Mouse (Mus musculus) stomach, postnatal 0 days (tissue): ENCODE measurements around the gene Tmem38b. TPM values are rescaled to one million over a fixed set of nuclear protein-coding genes. Genes with fewer than 3 reads are reported as not detected.

Experiments
- ATAC-seq: fragments of 200-750 bp; cut with Nextera tagmentation; 2 replicates; pipeline ENCODE4 v1.8.0; 2017; ENCODE audit not compliant: low FRiP score, low TSS enrichment
- DNase-seq: peaks from one replicate; pipeline ENCODE4 v3.0.0-alpha.2; 2016; ENCODE audit warnings: low spot score
- H3K27ac ChIP-seq: fragments of 300-500 bp; sonication (generic); replicated peaks from 2 replicates; pipeline ENCODE4 v1.5.1; 2014; ENCODE audit warnings: mild to moderate bottlenecking, control low read depth
- H3K27me3 ChIP-seq: fragments of 300-500 bp; sonication (generic); 2 replicates; pipeline ENCODE4 v1.6.1; 2014; ENCODE audit warnings: low read length; ENCODE audit not compliant: control insufficient read depth, insufficient read depth
- H3K36me3 ChIP-seq: fragments of 300-500 bp; sonication (generic); 2 replicates; pipeline ENCODE4 v1.6.1; 2014; ENCODE audit warnings: low read length, mixed read lengths; ENCODE audit not compliant: control insufficient read depth, insufficient read depth
- H3K4me1 ChIP-seq: fragments of 300-500 bp; sonication (generic); replicated peaks from 2 replicates; pipeline ENCODE4 v1.6.1; 2014; ENCODE audit warnings: antibody characterized with exemption; ENCODE audit not compliant: control insufficient read depth, insufficient read depth
- H3K4me2 ChIP-seq: fragments of 300-500 bp; sonication (generic); replicated peaks from 2 replicates; pipeline ENCODE4 v1.6.1; 2014; ENCODE audit warnings: low read depth, mild to moderate bottlenecking, control low read depth, moderate library complexity
- H3K4me3 ChIP-seq: fragments of 300-500 bp; sonication (generic); 2 replicates; pipeline ENCODE4 v1.5.1; 2014; ENCODE audit warnings: low read depth, low read length, control low read depth
- H3K9ac ChIP-seq: fragments of 300-500 bp; sonication (generic); 2 replicates; pipeline ENCODE4 v1.6.1; 2014; ENCODE audit warnings: mild to moderate bottlenecking, low read length, control low read depth, mixed read lengths
- H3K9me3 ChIP-seq: fragments of 300-500 bp; sonication (generic); 2 replicates; pipeline ENCODE4 v1.6.1; 2016; ENCODE audit warnings: low read length; ENCODE audit not compliant: control insufficient read depth
- CTCF ChIP-seq: IDR thresholded peaks from 2 replicates; pipeline ENCODE4 v1.5.1; 2016; ENCODE audit warnings: antibody characterized with exemption, low read depth, mild to moderate bottlenecking, moderate library complexity
- EP300 ChIP-seq: optimal IDR thresholded peaks from 2 replicates; pipeline ENCODE3; 2016; ENCODE audit warnings: antibody characterized with exemption
- WGBS: fragments of 180-500 bp; shearing (Covaris S2); extraction: QIAGEN DNeasy Blood & Tissue Kit; methylation state at CpG from one replicate; pipeline ENCODE4 v1.1.7; 2014; 5-methylcytosine and 5-hydroxymethylcytosine counted together
- polyA plus RNA-seq: library from polyadenylated mRNA; unstranded; fragments of >200 nt; fragmentation: Nextera tagmentation; extraction: Ambion mirVana; gene quantifications from 2 replicates; pipeline ENCODE4 v1.2.1, GENCODE M21; 2015

Tmem38b gene
- polyA plus RNA-seq, 1 experiment from 2014 or later, result 10.5 TPM

DNA sequence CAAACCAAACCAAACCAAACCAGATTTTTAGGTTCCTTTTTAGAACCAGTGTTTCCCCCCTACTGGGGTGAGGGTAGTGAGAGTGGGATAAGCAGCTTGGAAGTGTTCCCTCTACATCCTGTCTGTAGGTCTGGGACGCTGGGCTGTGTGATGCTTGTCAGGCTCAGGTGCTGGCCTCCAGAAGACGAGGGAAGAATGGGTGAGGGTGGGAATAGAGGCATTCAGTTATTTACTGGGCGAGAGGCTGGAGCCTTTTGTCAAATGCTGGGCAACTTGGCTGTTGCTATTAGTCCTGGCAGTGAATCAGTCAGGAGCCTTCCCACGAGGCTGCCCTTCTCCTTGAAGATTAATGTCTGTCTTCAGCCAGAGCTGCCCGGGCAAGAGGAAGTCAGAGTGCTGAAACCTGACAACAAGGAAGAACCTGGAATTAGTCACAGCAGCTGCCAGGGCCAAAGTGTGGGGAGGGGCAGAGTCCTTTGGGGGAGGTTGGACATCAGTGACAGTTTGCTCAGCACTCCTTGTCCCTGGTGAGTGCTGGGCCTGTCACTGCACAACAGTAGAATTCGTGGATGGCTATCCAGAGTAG lies 74.6 kb downstream of the Tmem38b start:
- no peak overlapping the region for H3K4me2 ChIP-seq
- H3K36me3 ChIP-seq, result no peaks in the 10 kb centered on the region
- H3K9ac ChIP-seq, result no peak overlapping the region
- no peak overlapping the region for H3K27ac ChIP-seq
- no peaks in the 10 kb centered on the region for H3K9me3 ChIP-seq
- no peaks in the 10 kb centered on the region for H3K27me3 ChIP-seq
- WGBS, result 30% methylated on average over 6 of the region's 6 CpGs
- H3K4me3 ChIP-seq, result no peak overlapping the region
- no peaks in the 10 kb centered on the region for H3K4me1 ChIP-seq
- DNase-seq, result no peak
- TF ChIP-seq EP300 (no peak), CTCF (no peak)
- ATAC-seq, result no peak

DNA sequence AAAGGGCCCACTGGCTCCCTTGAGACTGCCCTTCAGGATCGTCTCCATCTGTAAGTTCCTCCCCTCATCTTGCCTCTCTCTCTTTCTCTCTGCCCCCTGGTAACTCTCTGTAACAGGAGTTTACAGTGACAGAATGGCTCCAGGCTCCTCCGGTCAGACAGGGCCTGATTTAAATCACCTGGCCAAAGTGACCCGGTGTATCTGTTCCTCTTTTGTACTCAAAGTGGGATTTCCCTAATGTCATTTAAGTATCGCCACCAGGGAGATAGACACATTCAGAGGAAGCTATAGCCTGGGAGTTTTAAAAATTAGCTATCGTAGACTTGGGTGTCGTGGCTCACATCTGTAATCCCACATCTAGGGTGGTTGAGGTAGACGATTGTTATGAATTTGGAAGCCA lies 78.5 kb downstream of the Tmem38b start:
- no peak overlapping the region for H3K4me2 ChIP-seq
- no peaks in the 10 kb centered on the region for H3K36me3 ChIP-seq
- H3K9me3 ChIP-seq, result no peaks in the 10 kb centered on the region
- no peak overlapping the region for H3K9ac ChIP-seq
- WGBS, result 84% methylated on average over 7 of the region's 7 CpGs
- H3K4me3 ChIP-seq, result no peak overlapping the region
- no peak overlapping the region for H3K27ac ChIP-seq
- TF ChIP-seq CTCF, result no peak
- no peak for TF ChIP-seq EP300
- H3K4me1 ChIP-seq, result no peaks in the 10 kb centered on the region
- DNase-seq (no peak), ATAC-seq (no peak)
- H3K27me3 ChIP-seq, result no peaks in the 10 kb centered on the region

DNA sequence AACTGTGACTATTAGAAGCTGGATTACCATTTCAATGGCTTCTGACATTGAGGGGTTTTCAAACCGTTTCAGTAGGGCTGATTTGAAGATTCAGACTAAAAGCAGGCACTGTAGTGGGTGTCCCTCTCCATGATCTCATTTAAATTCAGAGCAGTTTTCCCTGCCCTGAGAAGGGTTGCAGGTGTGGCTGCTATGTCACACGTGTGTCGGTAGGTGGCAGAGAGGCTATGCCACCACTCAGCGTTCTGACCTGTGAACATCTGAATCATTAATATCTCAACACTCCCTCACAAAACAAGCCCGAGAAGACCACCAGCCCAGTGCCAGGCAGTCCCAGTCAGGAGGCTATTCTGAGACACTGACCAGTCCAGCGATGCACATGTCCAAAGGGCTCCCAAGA lies 79.7 kb downstream of the Tmem38b start:
- H3K9me3 ChIP-seq, result no peaks in the 10 kb centered on the region
- no peaks in the 10 kb centered on the region for H3K36me3 ChIP-seq
- 38% methylated on average over 6 of the region's 6 CpGs for WGBS

DNA sequence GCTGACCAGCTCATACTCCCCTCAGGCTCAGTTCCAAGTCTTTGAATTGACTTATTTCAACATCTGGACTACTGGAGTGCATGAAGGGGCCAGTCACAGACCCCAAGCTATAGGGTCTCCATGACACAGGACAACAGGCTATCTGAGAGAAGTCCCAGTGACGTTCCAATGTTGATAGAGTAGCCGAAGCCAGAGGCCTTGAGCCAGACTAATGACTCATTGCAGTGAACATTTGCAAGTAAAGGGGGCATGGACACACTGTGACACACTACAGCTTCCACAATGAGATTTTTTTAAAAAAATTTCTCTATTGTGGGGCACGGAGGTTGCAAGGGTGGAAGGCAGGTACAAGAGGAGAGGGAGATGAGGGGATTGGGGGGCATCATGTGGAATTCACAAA lies 81.2 kb downstream of the Tmem38b start:
- Histone ChIP-seq H3K27me3 (no peaks in the 10 kb centered on the region), H3K9me3 (no peaks in the 10 kb centered on the region), H3K4me2 (no peak overlapping the region), H3K36me3 (no peaks in the 10 kb centered on the region), H3K9ac (no peak overlapping the region), H3K4me3 (no peak overlapping the region), H3K27ac (no peak overlapping the region), H3K4me1 (no peaks in the 10 kb centered on the region)
- ATAC-seq (no peak), DNase-seq (no peak)
- no peak for TF ChIP-seq CTCF
- no peak for TF ChIP-seq EP300
- 73% methylated on average over 3 of the region's 3 CpGs for WGBS

More for the DNA sequence above, 79.7 kb downstream of the Tmem38b start:
- no peak overlapping the region for H3K27ac ChIP-seq
- H3K4me1 ChIP-seq, result no peaks in the 10 kb centered on the region
- no peak overlapping the region for H3K9ac ChIP-seq
- ATAC-seq (no peak), DNase-seq (no peak)
- no peak overlapping the region for H3K4me2 ChIP-seq
- no peak for TF ChIP-seq EP300
- TF ChIP-seq CTCF, result peak; percentile 64
- H3K27me3 ChIP-seq, result no peaks in the 10 kb centered on the region
- H3K4me3 ChIP-seq, result no peak overlapping the region

Other genes with a start within 250 kb of the Tmem38b start
- 3.4 and 3.5 TPM in 2 replicates for gene Fsd1l, start 194.6 kb upstream of the Tmem38b start, polyA plus RNA-seq
- 6.2 and 7.3 TPM in 2 replicates for gene Fktn, start 112.0 kb upstream of the Tmem38b start, polyA plus RNA-seq
- gene Tal2, start 46.3 kb upstream of the Tmem38b start, polyA plus RNA-seq, result 0.07 and 0.10 TPM in 2 replicates